Mouse (Mus musculus) CH12.LX (cell line): ENCODE measurements around the gene Trappc12. TPM values are rescaled to one million over a fixed set of nuclear protein-coding genes. Genes with fewer than 3 reads are reported as not detected.

ENCODE experiments used
- DNase-seq: peaks from one replicate; pipeline ENCODE4 v3.0.0-alpha.2; 2013; ENCODE audit errors: extremely low read depth
- H3K27ac ChIP-seq: 2 replicates; pipeline ENCODE4 v1.5.1; 2012; ENCODE audit warnings: low read depth, mild to moderate bottlenecking, control low read depth, moderate library complexity; ENCODE audit not compliant: insufficient read depth
- H3K27me3 ChIP-seq: replicated peaks from 2 replicates; pipeline ENCODE3; 2012; ENCODE audit warnings: inconsistent platforms
- H3K36me3 ChIP-seq, 2 experiments: replicated peaks in 1 of 2; 2 replicates each; pipeline versions ENCODE3 to v1.6.1; 2012; ENCODE audit warnings: inconsistent platforms in 1 of 2, low read length in 1 of 2, mild to moderate bottlenecking in 1 of 2, mixed read lengths in 1 of 2, moderate library complexity in 1 of 2; ENCODE audit not compliant: control insufficient read depth in 1 of 2, insufficient read depth in 1 of 2
- H3K4me1 ChIP-seq, 2 experiments: 2 replicates each; pipeline ENCODE4 v1.6.1; 2012; ENCODE audit warnings: inconsistent platforms in 1 of 2, moderate library complexity in 1 of 2; ENCODE audit not compliant: insufficient read depth in 2 of 2, control insufficient read depth in 1 of 2
- H3K4me2 ChIP-seq: 2 replicates; pipeline ENCODE4 v1.6.1; 2012; ENCODE audit warnings: low read depth, mild to moderate bottlenecking, control low read depth; ENCODE audit not compliant: poor library complexity, insufficient read depth, severe bottlenecking
- H3K4me3 ChIP-seq, 3 experiments: fragments of 150-350 bp in 1 of 3; sonication (generic) in 1 of 3; replicated peaks in 1 of 3; 2 replicates each; pipeline versions ENCODE3 to v1.5.1; 2011 to 2012; ENCODE audit warnings: low read depth in 2 of 3, low read length in 2 of 3, mild to moderate bottlenecking in 2 of 3, moderate library complexity in 2 of 3, control low read depth in 1 of 3, improper control_type of control experiment in 1 of 3, inconsistent platforms in 1 of 3, mixed read lengths in 1 of 3; ENCODE audit not compliant: poor library complexity in 1 of 3
- H3K79me2 ChIP-seq: replicated peaks from 2 replicates; pipeline ENCODE4 v1.6.1; 2012; ENCODE audit warnings: mild to moderate bottlenecking, moderate library complexity; ENCODE audit not compliant: control insufficient read depth, poor library complexity, insufficient read depth, severe bottlenecking; ENCODE audit errors: extremely low read depth
- H3K9ac ChIP-seq: 2 replicates; pipeline ENCODE4 v1.6.1; 2012; ENCODE audit warnings: low read depth, mild to moderate bottlenecking, control low read depth, moderate library complexity; ENCODE audit not compliant: insufficient read depth
- H3K9me3 ChIP-seq: replicated peaks from 2 replicates; pipeline ENCODE3; 2012; ENCODE audit warnings: low read length, inconsistent platforms, mixed read lengths
- CHD1 ChIP-seq: IDR thresholded peaks from 2 replicates; pipeline ENCODE4 v1.6.1; 2012; ENCODE audit warnings: low read depth, low read length, improper control_type of control experiment, inconsistent platforms
- CTCF ChIP-seq, 2 experiments: IDR thresholded peaks in 1 of 2; conservative IDR thresholded peaks in 1 of 2; 2 replicates each; pipeline ENCODE4 v1.5.1; 2011 to 2012; ENCODE audit warnings: low read depth in 2 of 2, low read length in 2 of 2, improper control_type of control experiment in 1 of 2, inconsistent platforms in 1 of 2, mild to moderate bottlenecking in 1 of 2, moderate library complexity in 1 of 2
- ELF1 ChIP-seq: IDR thresholded peaks from 2 replicates; pipeline ENCODE4 v1.6.1; 2014; ENCODE audit warnings: low read depth, mild to moderate bottlenecking, inconsistent platforms, low read length, improper control_type of control experiment
- EP300 ChIP-seq: IDR thresholded peaks from 2 replicates; pipeline ENCODE4 v1.6.1; 2011; ENCODE audit warnings: low read length, improper control_type of control experiment
- ETS1 ChIP-seq: conservative IDR thresholded peaks from 2 replicates; pipeline ENCODE4 v1.6.1; 2012; ENCODE audit warnings: low read depth, mild to moderate bottlenecking, inconsistent platforms, low read length, improper control_type of control experiment, moderate library complexity
- GABPA ChIP-seq: IDR thresholded peaks from 2 replicates; pipeline ENCODE4 v1.6.1; 2012; ENCODE audit warnings: low read depth, low read length, improper control_type of control experiment, inconsistent platforms; ENCODE audit not compliant: insufficient replicate concordance
- JUN ChIP-seq: IDR thresholded peaks from 2 replicates; pipeline ENCODE4 v1.6.1; 2011; ENCODE audit warnings: low read depth, mild to moderate bottlenecking, low read length, improper control_type of control experiment, moderate library complexity; ENCODE audit not compliant: insufficient read depth
- JUND ChIP-seq: conservative IDR thresholded peaks from 2 replicates; pipeline ENCODE4 v1.6.1; 2011; ENCODE audit warnings: low read depth, low read length, improper control_type of control experiment
- KAT2A ChIP-seq: IDR thresholded peaks from 2 replicates; pipeline ENCODE4 v1.6.1; 2012; ENCODE audit warnings: low read length, improper control_type of control experiment, inconsistent platforms; ENCODE audit not compliant: insufficient replicate concordance
- MAX ChIP-seq: IDR thresholded peaks from 2 replicates; pipeline ENCODE4 v1.6.1; 2011; ENCODE audit warnings: low read length, improper control_type of control experiment
- MAZ ChIP-seq: IDR thresholded peaks from 2 replicates; pipeline ENCODE4 v1.6.1; 2012; ENCODE audit warnings: low read depth, mild to moderate bottlenecking, inconsistent platforms, low read length, improper control_type of control experiment, moderate library complexity
- MEF2A ChIP-seq: IDR thresholded peaks from 2 replicates; pipeline ENCODE4 v1.6.1; 2014; ENCODE audit warnings: low read depth, mild to moderate bottlenecking, inconsistent platforms, low read length, improper control_type of control experiment, borderline replicate concordance
- MYC ChIP-seq: IDR thresholded peaks from 2 replicates; pipeline ENCODE4 v1.6.1; 2011; ENCODE audit warnings: low read depth, mild to moderate bottlenecking, improper control_type of control experiment, low read length
- NELFE ChIP-seq: IDR thresholded peaks from 2 replicates; pipeline ENCODE4 v1.6.1; 2011; ENCODE audit warnings: low read depth, low read length, improper control_type of control experiment
- POLR2A ChIP-seq: IDR thresholded peaks from 2 replicates; pipeline ENCODE4 v1.6.1; 2011; ENCODE audit warnings: low read depth, mild to moderate bottlenecking, improper control_type of control experiment, low read length
- RAD21 ChIP-seq: IDR thresholded peaks from 2 replicates; pipeline ENCODE4 v1.6.1; 2011; ENCODE audit warnings: low read depth, mild to moderate bottlenecking, low read length, improper control_type of control experiment, moderate library complexity
- RCOR1 ChIP-seq: conservative IDR thresholded peaks from 2 replicates; pipeline ENCODE4 v1.6.1; 2012; ENCODE audit warnings: low read depth, mild to moderate bottlenecking, inconsistent platforms, low read length, improper control_type of control experiment
- SMC3 ChIP-seq: IDR thresholded peaks from 2 replicates; pipeline ENCODE4 v1.6.1; 2011; ENCODE audit warnings: low read depth, low read length, improper control_type of control experiment
- TBP ChIP-seq: conservative IDR thresholded peaks from 2 replicates; pipeline ENCODE4 v1.6.1; 2011; ENCODE audit warnings: low read depth, low read length, improper control_type of control experiment
- TCF12 ChIP-seq: IDR thresholded peaks from 2 replicates; pipeline ENCODE4 v1.6.1; 2014; ENCODE audit warnings: low read depth, mild to moderate bottlenecking, inconsistent platforms, low read length, improper control_type of control experiment
- UBTF ChIP-seq: IDR thresholded peaks from 2 replicates; pipeline ENCODE4 v1.6.1; 2012; ENCODE audit warnings: low read depth, mild to moderate bottlenecking, inconsistent platforms, low read length, improper control_type of control experiment, moderate library complexity
- USF2 ChIP-seq: conservative IDR thresholded peaks from 2 replicates; pipeline ENCODE4 v1.6.1; 2011; ENCODE audit warnings: low read depth, low read length, improper control_type of control experiment
- ZKSCAN1 ChIP-seq: IDR thresholded peaks from 2 replicates; pipeline ENCODE4 v1.6.1; 2012; ENCODE audit warnings: low read depth, inconsistent platforms, low read length, improper control_type of control experiment, borderline replicate concordance
- dilution Hi-C: fragments of 300-500 bp; cut with MboI; formaldehyde crosslinking; loops from 2 replicates; pipeline ENCODE4 v1.14.3; 2020; ENCODE audit warnings: low sequenced_read_pairs; ENCODE audit not compliant: extremely low pct_unique_long_range_greater_than_20kb, extremely low pct_ligation_motif_present
- in situ Hi-C: fragments of 300-500 bp; cut with MboI; formaldehyde crosslinking; loops from 3 replicates; pipeline ENCODE4 v1.14.3; 2019; ENCODE audit warnings: low sequenced_read_pairs, low pct_ligation_motif_present, low pct_unique_long_range_greater_than_20kb, mixed read lengths
- polyA plus RNA-seq: library from polyadenylated mRNA; unstranded; fragments of >175 nt; gene quantifications from 2 replicates; pipeline ENCODE4 v1.2.1, GENCODE M21; 2012; ENCODE audit warnings: low read depth; ENCODE audit not compliant: insufficient read length
- total RNA-seq, 2 experiments: library from RNA; depleted of rRNA; stranded (reverse); fragments of 300-350 nt in 1 of 2; fragments of >200 nt in 1 of 2; gene quantifications; 2 replicates each; pipeline ENCODE4 v1.2.3; 2012 to 2014

Trappc12 gene
- total and polyA plus RNA-seq, 3 experiments = 26.7 to 33.9 (median 28.9) TPM

GRCm38 (mm10) chr12:28699656-28700055 is 50.6 kb downstream of the Trappc12 start:
- peak; percentile 67 for DNase-seq
- Histone ChIP-seq H3K9ac (no peak overlapping the region), H3K4me1 (peaks cover 8 to 47% of the 10 kb centered on the region in 2 experiments), H3K36me3 (peaks cover 37 to 74% of the 10 kb centered on the region in 2 experiments), H3K79me2 (no peaks in the 10 kb centered on the region)
- TF ChIP-seq RAD21 (peak; percentile 81), CHD1 (no peak), MAZ (no peak), ZKSCAN1 (no peak), CTCF (conservative IDR thresholded peaks at IDR 0.05 in 1 of 2, IDR thresholded peaks at IDR 0.05 in 1 of 2; ENCODE audit: low read depth in 2 of 2, low read length in 2 of 2) (peak; percentile 81 to 97), EP300 (no peak), MAX (no peak; the same call in 1 of the 2 replicates), MYC (peak; percentile 58; the same call in 1 of the 2 replicates), ELF1 (no peak), SMC3 (peak; percentile 83), JUND (0 out of 2 replicates have a peak, but pooled peaks have one; percentile 19)
- TF ChIP-seq, all 38 proteins: peak for 5
- no peak overlapping the region for H3K4me3 ChIP-seq
- in situ Hi-C loops = no loop called here
- dilution Hi-C loops = no loop called here
- no peak overlapping the region for H3K27ac ChIP-seq
- H3K9me3 ChIP-seq = no peaks in the 10 kb centered on the region
- no peak overlapping the region for H3K4me2 ChIP-seq
- no peaks in the 10 kb centered on the region for H3K27me3 ChIP-seq

DNA sequence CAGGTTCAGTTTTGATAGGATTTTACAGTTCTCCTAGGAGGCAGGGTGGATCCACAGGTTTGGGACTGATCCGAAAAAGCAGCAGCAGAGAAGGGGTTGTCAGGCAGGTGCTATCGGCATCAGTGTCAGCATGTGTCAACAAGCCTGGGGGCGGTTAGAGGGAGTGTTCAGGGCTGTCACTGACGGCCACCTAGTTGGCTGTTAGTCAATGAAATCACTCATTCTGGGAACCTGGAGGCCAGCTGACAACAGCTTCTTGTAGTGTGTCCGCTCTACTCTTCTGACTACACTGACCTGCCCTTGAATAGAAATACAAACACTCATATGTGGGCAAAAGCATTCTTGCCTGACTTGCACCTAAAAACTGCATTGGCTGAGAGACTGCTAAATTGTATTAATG is 51.2 kb downstream of the Trappc12 start:
- in situ Hi-C loops = no loop called here

More for the DNA sequence above, 51.2 kb downstream of the Trappc12 start:
- Histone ChIP-seq H3K4me1 (peaks cover 6 to 41% of the 10 kb centered on the region in 2 experiments), H3K36me3 (peaks cover 42 to 77% of the 10 kb centered on the region in 2 experiments), H3K9me3 (no peaks in the 10 kb centered on the region), H3K4me3 (no peak overlapping the region), H3K79me2 (no peaks in the 10 kb centered on the region), H3K27ac (no peak overlapping the region), H3K27me3 (no peaks in the 10 kb centered on the region), H3K9ac (no peak overlapping the region), H3K4me2 (no peak overlapping the region)
- TF ChIP-seq MYC (no peak), NELFE (no peak), POLR2A (no peak), TCF12 (no peak), USF2 (no peak), UBTF (no peak), CTCF (conservative IDR thresholded peaks at IDR 0.05 in 1 of 2, IDR thresholded peaks at IDR 0.05 in 1 of 2; ENCODE audit: low read depth in 2 of 2, low read length in 2 of 2) (no peak), KAT2A (no peak), JUN (no peak), MEF2A (no peak), GABPA (no peak), TBP (no peak), ZKSCAN1 (no peak), SMC3 (no peak), ETS1 (no peak), ELF1 (no peak), CHD1 (no peak), EP300 (no peak), RCOR1 (no peak), RAD21 (no peak)
- dilution Hi-C loops = no loop called here
- DNase-seq = no peak
